Mouse (Mus musculus) brain, adult 2 months (tissue): ENCODE results near the gene Ess2.

Experiments
- DNase-seq: peaks from one replicate; pipeline ENCODE4 v3.0.0; 2011; ENCODE audit warnings: low read depth, low spot score

The Ess2 gene

GRCm38 (mm10) chr16:17857157-17857556 is 54.0 kb downstream of the Ess2 start:
- no peak for DNase-seq

- DNase-seq, result peak; percentile 63
Observed at GRCm38 (mm10) chr16:17853263-17853662, 57.9 kb downstream of the Ess2 start.

GRCm38 (mm10) chr16:17851860-17852259 is 59.3 kb downstream of the Ess2 start:
- DNase-seq, result peak; percentile 98

- DNase-seq, result peak; percentile 64
Observed at GRCm38 (mm10) chr16:17851331-17851730, 59.8 kb downstream of the Ess2 start.
